Mouse (Mus musculus) spleen, adult 2 months (tissue): ENCODE results near the gene Mrpl48.

Experiments
- CTCF ChIP-seq: fragments of 200-500 bp; IDR thresholded peaks from 2 replicates; pipeline ENCODE4 v1.5.1; 2011; ENCODE audit warnings: mild to moderate bottlenecking, inconsistent platforms; ENCODE audit not compliant: insufficient read depth, insufficient read length, insufficient replicate concordance; ENCODE audit errors: extremely low read depth
- POLR2A ChIP-seq: fragments of 200-500 bp; IDR thresholded peaks from 2 replicates; pipeline ENCODE4 v1.6.1; 2011; ENCODE audit warnings: low read depth, low read length, inconsistent platforms

- TF ChIP-seq CTCF (no peak), POLR2A (no peak)
These were observed 111.3 kb downstream of the Mrpl48 start for GRCm38 (mm10) chr7:100496791-100497190.
